Mouse (Mus musculus): ENCODE results near the gene Cyp46a1.

Cyp46a1 gene

DNA sequence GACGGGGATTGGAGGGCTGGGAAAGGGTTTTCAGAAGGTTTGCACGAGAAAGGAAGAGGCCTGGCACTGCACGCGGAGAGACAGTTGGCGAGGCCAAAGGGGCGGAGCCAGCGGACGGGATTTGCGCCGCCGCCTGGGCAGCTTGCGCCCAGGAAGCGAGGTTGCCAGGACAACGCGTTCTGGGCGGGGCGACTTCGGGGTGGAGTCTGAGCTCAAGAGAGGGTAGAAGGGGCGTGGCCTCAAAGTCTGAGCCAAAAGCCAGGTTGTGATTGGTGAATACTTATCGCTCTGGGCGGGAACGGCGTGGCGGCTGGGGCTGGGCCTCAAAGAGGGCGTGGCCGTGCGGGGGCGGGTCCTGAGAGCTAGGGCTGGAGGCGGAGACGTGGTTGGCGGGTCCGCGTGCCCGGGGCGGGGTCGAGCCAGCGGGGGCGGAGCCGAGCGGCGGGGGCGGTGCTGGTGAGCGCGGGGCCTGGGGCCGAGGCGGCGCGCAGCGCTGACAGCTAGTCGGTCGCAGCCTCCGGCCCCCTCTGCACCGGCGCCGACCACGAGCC, at the start of gene Cyp46a1:
Gene Cyp46a1 (plus strand): TSS at position 487 of the 551 bp plus-strand sequence.
- peak; percentile 85 to 90 for DNase-seq (ENCODE audit: low spot score in 2 of 2)

GRCm38 (mm10) chr12:108284455-108285224, 49.5 kb upstream of the Cyp46a1 start:
- no peak for DNase-seq (ENCODE audit: low spot score in 2 of 2)

DNA sequence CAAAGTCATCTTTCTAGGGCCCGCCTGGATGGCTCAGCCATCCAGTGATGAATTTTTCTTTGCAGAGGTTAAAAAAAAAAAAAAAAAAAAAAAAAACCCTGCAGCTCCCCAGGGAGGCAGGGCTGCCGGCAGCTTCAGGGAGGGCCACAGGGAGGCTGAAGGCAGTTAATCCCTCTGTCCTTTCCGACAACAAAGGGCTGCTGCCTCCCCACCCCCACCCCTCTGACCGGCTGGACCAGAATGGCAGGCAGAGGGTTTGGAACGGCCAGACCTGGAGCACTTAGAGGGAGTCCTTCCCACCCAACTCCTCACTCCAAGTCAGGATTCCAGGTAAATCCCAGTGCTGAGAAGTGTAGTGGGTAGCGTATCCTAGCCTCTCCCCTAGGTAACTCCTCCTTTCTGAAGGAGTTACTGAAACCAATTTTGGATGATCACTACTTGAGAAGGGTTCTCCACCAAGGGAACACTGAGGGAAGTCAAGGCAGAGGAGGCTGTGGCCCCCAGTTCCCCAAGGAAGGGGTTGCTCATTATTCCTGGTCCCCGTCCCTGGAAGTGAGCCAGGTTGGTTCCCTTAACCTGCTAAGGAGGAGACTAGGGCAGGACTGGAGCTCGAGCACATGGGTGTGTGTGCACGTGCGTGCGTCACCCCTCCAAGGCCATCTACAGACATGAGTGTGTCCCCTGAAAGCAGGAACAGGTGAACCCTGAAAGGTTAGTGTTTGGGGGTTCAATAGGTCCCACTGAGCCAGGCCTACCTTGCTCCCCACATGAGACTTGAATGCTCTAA, 48.8 kb upstream of the Cyp46a1 start:
- no peak for DNase-seq (ENCODE audit: low spot score in 2 of 2)

DNA sequence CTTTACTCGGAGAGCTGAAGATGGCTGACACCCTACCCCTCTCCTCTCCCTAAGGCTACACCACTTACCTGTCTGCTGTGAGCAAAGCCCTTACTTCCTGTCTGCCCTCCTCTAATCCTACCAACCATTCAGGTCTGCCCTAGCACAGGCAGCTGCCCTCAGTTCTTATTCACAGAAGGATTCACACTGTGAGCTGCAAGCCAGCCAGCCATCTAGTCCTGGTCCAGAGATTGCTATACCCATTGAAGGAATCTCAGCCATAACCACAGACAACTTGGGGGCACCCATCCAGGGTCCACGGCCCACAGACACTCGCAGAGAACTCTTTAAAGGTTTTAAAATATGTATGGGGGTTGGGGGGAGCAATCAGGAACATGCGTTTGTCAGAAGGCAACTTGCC, 47.8 kb upstream of the Cyp46a1 start:
- DNase-seq (ENCODE audit: low spot score in 2 of 2): no peak

- no peak for DNase-seq (ENCODE audit: low spot score in 2 of 2)
Measured at GRCm38 (mm10) chr12:108287011-108287410, 47.2 kb upstream of the Cyp46a1 start.

GRCm38 (mm10) chr12:108288127-108288880, 45.9 kb upstream of the Cyp46a1 start:
- no peak for DNase-seq (ENCODE audit: low spot score in 2 of 2)

DNA sequence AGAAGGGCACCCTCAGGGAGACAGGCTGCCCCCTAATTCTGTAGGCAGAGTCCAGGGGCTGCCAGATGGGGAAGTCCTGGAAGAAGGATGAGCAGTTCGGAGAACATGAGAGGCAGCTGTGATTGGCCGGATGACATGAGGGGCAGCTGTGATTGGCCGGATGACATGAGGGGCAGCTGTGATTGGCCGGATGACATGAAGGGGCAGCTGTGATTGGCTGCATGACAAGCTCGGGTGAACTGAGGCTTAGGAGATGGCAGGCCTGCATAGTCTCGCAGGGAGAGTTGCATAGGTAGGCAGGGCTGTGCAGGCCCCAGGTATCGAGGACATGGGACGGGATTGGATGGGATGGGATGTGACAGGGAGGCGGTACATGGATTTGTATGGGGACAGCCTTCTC, 41.8 kb upstream of the Cyp46a1 start:
- no peak for DNase-seq (ENCODE audit: low spot score in 2 of 2)

DNA sequence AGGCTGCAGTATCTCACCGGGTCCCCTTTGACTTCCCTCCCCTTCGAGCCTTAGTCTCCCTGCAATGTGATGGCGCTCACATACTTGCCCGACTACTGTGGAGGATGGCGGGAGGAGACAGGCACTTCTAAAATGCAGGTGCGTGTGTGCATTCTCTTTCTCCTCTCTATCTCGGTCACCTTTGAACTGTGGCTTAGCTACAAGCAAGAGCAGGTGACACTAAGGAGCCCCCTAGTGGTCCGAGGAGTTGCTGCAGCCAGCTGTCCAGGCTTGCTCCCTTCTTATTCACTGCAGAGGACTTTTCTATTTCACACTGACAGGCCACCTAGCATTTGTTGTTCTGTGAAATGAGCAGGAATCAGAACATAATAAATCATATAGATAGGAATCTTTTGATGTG, 41.2 kb upstream of the Cyp46a1 start:
- peak in 1 of 2 experiments; percentile 24 for DNase-seq (ENCODE audit: low spot score in 2 of 2)

DNA sequence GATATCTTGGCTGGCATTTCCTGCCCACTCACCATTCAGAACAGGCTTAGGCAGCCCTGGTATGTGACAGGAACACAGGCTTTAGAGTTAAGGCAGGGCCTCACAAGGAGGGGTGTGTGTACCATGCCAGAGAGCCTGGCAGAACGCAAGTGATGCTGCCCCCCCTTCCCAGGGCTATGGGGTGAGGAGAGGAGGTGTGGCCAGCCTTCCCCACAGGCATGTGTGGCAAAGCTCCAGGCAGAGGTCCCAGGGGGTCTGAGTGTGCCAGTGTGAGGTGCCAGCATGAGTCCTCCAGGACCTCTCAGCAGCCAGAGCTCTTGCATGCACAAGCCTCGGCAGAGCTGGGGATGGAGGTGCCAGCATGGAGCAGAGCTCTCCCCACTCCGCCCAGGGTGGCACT, 39.6 kb upstream of the Cyp46a1 start:
- DNase-seq (ENCODE audit: low spot score in 2 of 2): no peak

GRCm38 (mm10) chr12:108297033-108297432, 37.1 kb upstream of the Cyp46a1 start:
- no peak for DNase-seq (ENCODE audit: low spot score in 2 of 2)

DNA sequence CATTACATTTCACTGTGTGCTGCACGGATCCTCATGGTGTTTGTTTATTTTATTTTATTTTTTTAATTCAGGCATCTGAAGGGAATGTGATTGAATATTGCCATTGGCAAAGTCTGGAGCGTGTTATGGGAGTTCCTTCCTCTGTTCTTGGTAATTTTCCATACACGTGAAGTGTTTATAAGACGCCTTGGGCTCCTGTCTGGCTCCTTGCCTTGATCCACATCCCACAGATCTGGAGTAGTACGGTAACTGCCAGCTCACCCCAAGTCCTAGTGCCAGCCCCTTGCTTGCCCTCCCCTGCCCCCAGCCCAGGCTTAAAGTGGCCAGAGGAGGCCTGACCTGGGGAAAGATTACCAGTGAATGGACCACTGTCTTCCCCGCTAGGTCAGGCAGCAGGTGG, 33.2 kb upstream of the Cyp46a1 start:
- no peak for DNase-seq (ENCODE audit: low spot score in 2 of 2)

DNA sequence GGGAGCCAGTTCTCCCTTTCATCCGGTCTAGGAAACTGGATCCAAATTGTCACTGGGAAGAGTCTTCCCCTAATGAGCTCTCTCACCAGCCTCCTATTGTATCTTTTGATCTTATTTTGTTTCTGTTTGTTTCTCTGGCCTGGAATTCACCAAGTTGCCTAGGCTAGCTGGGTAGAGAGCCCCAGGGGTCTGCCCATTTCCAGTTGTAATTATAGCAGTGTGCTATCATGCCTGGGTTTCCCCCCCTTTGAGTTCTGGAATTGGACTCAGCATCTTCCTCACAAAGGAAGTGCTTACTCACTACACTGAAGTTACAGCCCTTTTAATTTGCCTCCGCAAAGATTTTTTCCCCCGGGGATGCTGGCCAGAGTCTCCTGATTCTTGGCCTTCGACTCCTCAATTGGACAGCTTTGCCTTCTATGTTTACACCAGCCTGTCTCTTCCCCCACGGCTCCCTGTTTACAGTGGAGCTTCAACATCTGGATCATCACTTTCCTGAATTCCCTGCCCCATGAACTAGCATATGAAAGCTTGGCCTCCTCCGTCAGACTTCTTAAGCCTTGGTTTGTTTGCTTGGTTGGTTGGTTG, 30.3 kb upstream of the Cyp46a1 start:
- no peak for DNase-seq (ENCODE audit: low spot score in 2 of 2)

DNA sequence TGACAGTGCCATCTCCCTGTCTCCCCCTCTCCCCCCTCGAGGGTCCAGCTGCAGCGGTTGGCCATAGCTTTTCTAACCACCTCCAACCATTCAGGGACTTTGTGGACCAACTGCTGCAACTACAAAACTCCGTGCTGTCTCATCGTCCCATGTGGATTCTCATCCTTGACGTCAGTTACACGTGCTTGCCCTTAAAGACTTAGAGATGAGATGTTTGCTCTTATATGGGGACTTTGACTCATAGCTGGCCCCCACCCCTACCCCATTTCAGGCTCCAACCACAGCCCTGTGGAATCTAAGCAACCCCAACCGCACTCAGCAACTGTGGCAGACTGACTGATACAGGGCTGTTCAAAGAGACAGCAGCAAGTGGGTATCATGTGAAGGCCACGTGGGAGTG, 29.0 kb upstream of the Cyp46a1 start:
- DNase-seq (ENCODE audit: low spot score in 2 of 2): no peak

- DNase-seq (ENCODE audit: low spot score in 2 of 2): no peak
Measured at GRCm38 (mm10) chr12:108305812-108306794, 28.1 kb upstream of the Cyp46a1 start, which contains the start of gene Hhipl1. TSS of gene Hhipl1 (plus strand) at chr12:108306270.

- no peak for DNase-seq (ENCODE audit: low spot score in 2 of 2)
Measured at GRCm38 (mm10) chr12:108307553-108307952, 26.6 kb upstream of the Cyp46a1 start.

GRCm38 (mm10) chr12:108308363-108308856, 25.8 kb upstream of the Cyp46a1 start:
- DNase-seq (ENCODE audit: low spot score in 2 of 2): no peak

- DNase-seq (ENCODE audit: low spot score in 2 of 2): no peak
Measured at GRCm38 (mm10) chr12:108309116-108309794, 24.9 kb upstream of the Cyp46a1 start.

GRCm38 (mm10) chr12:108310041-108310440, 24.1 kb upstream of the Cyp46a1 start:
- DNase-seq (ENCODE audit: low spot score in 2 of 2): no peak

GRCm38 (mm10) chr12:108310456-108311027, 23.6 kb upstream of the Cyp46a1 start:
- DNase-seq (ENCODE audit: low spot score in 2 of 2): no peak
